Mouse (Mus musculus) limb, embryonic 11.5 days (tissue): ENCODE measurements around the gene Rd3l. TPM values are rescaled to one million over a fixed set of nuclear protein-coding genes. Genes with fewer than 3 reads are reported as not detected.
A peak's percentile ranks its signal among the peaks of the same experiment; 100 is the strongest.
"Not testable (repeated sequence)": the region's sequence is repeated elsewhere in the genome, so short reads cannot be mapped to it uniquely, and the experiment has no call there.

ENCODE experiments used
- ATAC-seq: fragments of 200-750 bp; cut with Nextera tagmentation; 2 replicates; pipeline ENCODE4 v1.8.0; 2017; ENCODE audit warnings: low read depth; ENCODE audit not compliant: insufficient number of reproducible peaks, low FRiP score, low TSS enrichment
- DNase-seq: peaks from one replicate; pipeline ENCODE4 v3.0.0-alpha.2; 2015; ENCODE audit warnings: low spot score
- H3K27ac ChIP-seq: fragments of 300-500 bp; sonication (generic); replicated peaks from 2 replicates; pipeline ENCODE4 v1.5.1; 2014; ENCODE audit warnings: low read depth, mild to moderate bottlenecking, low read length
- H3K27me3 ChIP-seq: fragments of 300-500 bp; sonication (generic); 2 replicates; pipeline ENCODE4 v1.6.1; 2014; ENCODE audit warnings: mild to moderate bottlenecking, low read length, mixed read lengths; ENCODE audit not compliant: control insufficient read depth, insufficient read depth
- H3K36me3 ChIP-seq: fragments of 300-500 bp; sonication (generic); 2 replicates; pipeline ENCODE4 v1.6.1; 2014; ENCODE audit warnings: mild to moderate bottlenecking, low read length, moderate library complexity, mixed read lengths; ENCODE audit not compliant: control insufficient read depth, insufficient read depth
- H3K4me1 ChIP-seq: fragments of 300-500 bp; sonication (generic); 2 replicates; pipeline ENCODE4 v1.6.1; 2014; ENCODE audit warnings: low read length, mixed read lengths; ENCODE audit not compliant: control insufficient read depth, insufficient read depth
- H3K4me2 ChIP-seq: fragments of 300-500 bp; sonication (generic); 2 replicates; pipeline ENCODE4 v1.6.1; 2014; ENCODE audit warnings: low read depth, mild to moderate bottlenecking, moderate library complexity; ENCODE audit not compliant: severe bottlenecking
- H3K4me3 ChIP-seq: fragments of 300-500 bp; sonication (generic); 2 replicates; pipeline ENCODE4 v1.5.1; 2014; ENCODE audit warnings: low read depth, low read length
- H3K9ac ChIP-seq: fragments of 300-500 bp; sonication (generic); 2 replicates; pipeline ENCODE4 v1.6.1; 2014; ENCODE audit warnings: mild to moderate bottlenecking, low read length
- H3K9me3 ChIP-seq: fragments of 300-500 bp; sonication (generic); 2 replicates; pipeline ENCODE4 v1.6.1; 2016; ENCODE audit warnings: low read length; ENCODE audit not compliant: control insufficient read depth
- WGBS: fragments of 180-500 bp; shearing (Covaris S2); extraction: QIAGEN DNeasy Blood & Tissue Kit; methylation state at CpG from one replicate; pipeline ENCODE4 v1.1.7; 2014; 5-methylcytosine and 5-hydroxymethylcytosine counted together
- polyA plus RNA-seq: library from polyadenylated mRNA; unstranded; fragments of >200 nt; fragmentation: Nextera tagmentation; extraction: Ambion mirVana; gene quantifications from 2 replicates; pipeline ENCODE4 v1.2.1, GENCODE M21; 2014

Rd3l gene
- polyA plus RNA-seq, 1 experiment from 2014 or later: not detected

GRCm38 (mm10) chr12:111956173-111956572 is 24.9 kb downstream of the Rd3l start:
- Histone ChIP-seq H3K9ac (no peak overlapping the region), H3K9me3 (no peaks in the 10 kb centered on the region), H3K4me2 (no peak overlapping the region), H3K36me3 (peaks cover 10% of the 10 kb centered on the region), H3K27me3 (no peaks in the 10 kb centered on the region), H3K27ac (no peak overlapping the region), H3K4me3 (no peak overlapping the region), H3K4me1 (no peaks in the 10 kb centered on the region; the same call in 1 of the 2 replicates)
- WGBS: 82% methylated on average over 5 of the region's 5 CpGs
- no peak for ATAC-seq
- DNase-seq: no peak

- Histone ChIP-seq H3K27me3 (no peaks in the 10 kb centered on the region), H3K4me1 (no peaks in the 10 kb centered on the region; the same call in 1 of the 2 replicates), H3K4me3 (no peak overlapping the region), H3K9me3 (no peaks in the 10 kb centered on the region), H3K36me3 (no peaks in the 10 kb centered on the region), H3K4me2 (no peak overlapping the region), H3K27ac (0 out of 2 replicates have a peak overlapping the region, but pooled peaks have one; percentile 22), H3K9ac (no peak overlapping the region)
- ATAC-seq: no peak
- 59% methylated on average over 5 of the region's 5 CpGs for WGBS
- no peak for DNase-seq
These were observed 29.4 kb downstream of the Rd3l start for GRCm38 (mm10) chr12:111951701-111952100.

GRCm38 (mm10) chr12:111950486-111950885 is 30.6 kb downstream of the Rd3l start:
- Histone ChIP-seq H3K27me3 (no peaks in the 10 kb centered on the region), H3K4me3 (no peak overlapping the region), H3K27ac (no peak overlapping the region), H3K4me2 (no peak overlapping the region), H3K4me1 (no peaks in the 10 kb centered on the region; the same call in 1 of the 2 replicates), H3K9ac (no peak overlapping the region), H3K36me3 (no peaks in the 10 kb centered on the region), H3K9me3 (no peaks in the 10 kb centered on the region)
- no peak for ATAC-seq
- DNase-seq: no peak
- WGBS: 79% methylated on average over 5 of the region's 5 CpGs

- peaks cover 4% of the 10 kb centered on the region; the same call in 1 of the 2 replicates for H3K4me1 ChIP-seq
- no peaks in the 10 kb centered on the region for H3K36me3 ChIP-seq
- no peak overlapping the region for H3K9ac ChIP-seq
- H3K27ac ChIP-seq: no peak overlapping the region
- WGBS: 32% methylated on average over 2 of the region's 2 CpGs
- DNase-seq (no peak), ATAC-seq (no peak)
- H3K9me3 ChIP-seq: no peaks in the 10 kb centered on the region
- no peak overlapping the region for H3K4me3 ChIP-seq
- H3K27me3 ChIP-seq: no peaks in the 10 kb centered on the region
- no peak overlapping the region for H3K4me2 ChIP-seq
These were observed 34.4 kb downstream of the Rd3l start for GRCm38 (mm10) chr12:111946716-111947115.

- not testable (repeated sequence) for H3K4me3 ChIP-seq, H3K27ac ChIP-seq, H3K4me2 ChIP-seq, H3K27me3 ChIP-seq, H3K4me1 ChIP-seq, DNase-seq, H3K36me3 ChIP-seq, H3K9me3 ChIP-seq, H3K9ac ChIP-seq
- 66% methylated on average over 8 of the region's 15 CpGs for WGBS
- ATAC-seq: 0 out of 2 replicates have a peak, but pooled peaks have one; percentile 22
These were observed 35.1 kb downstream of the Rd3l start for GRCm38 (mm10) chr12:111945765-111946655.

GRCm38 (mm10) chr12:111945115-111945514 is 36.0 kb downstream of the Rd3l start:
- Histone ChIP-seq H3K9me3 (no peaks in the 10 kb centered on the region), H3K4me1 (peaks cover 4% of the 10 kb centered on the region; the same call in 1 of the 2 replicates), H3K27me3 (no peaks in the 10 kb centered on the region), H3K4me2 (no peak overlapping the region), H3K36me3 (no peaks in the 10 kb centered on the region), H3K4me3 (no peak overlapping the region), H3K9ac (no peak overlapping the region), H3K27ac (no peak overlapping the region; the same call in 1 of the 2 replicates)
- ATAC-seq: no peak
- 56% methylated on average over 8 of the region's 8 CpGs for WGBS
- DNase-seq: no peak

- not testable (repeated sequence) for H3K4me1 ChIP-seq, H3K27me3 ChIP-seq, H3K27ac ChIP-seq, DNase-seq, H3K9me3 ChIP-seq, H3K9ac ChIP-seq, H3K36me3 ChIP-seq, H3K4me3 ChIP-seq, H3K4me2 ChIP-seq
- WGBS: 72% methylated on average over 12 of the region's 20 CpGs
- ATAC-seq: peak; percentile 44; the same call in 1 of the 2 replicates
These were observed 36.8 kb downstream of the Rd3l start for GRCm38 (mm10) chr12:111944065-111944987.

- Histone ChIP-seq H3K4me1 (peaks cover 9% of the 10 kb centered on the region), H3K27me3 (no peaks in the 10 kb centered on the region), H3K36me3 (no peaks in the 10 kb centered on the region), H3K9me3 (no peaks in the 10 kb centered on the region), H3K4me2 (no peak overlapping the region), H3K9ac (no peak overlapping the region), H3K4me3 (no peak overlapping the region), H3K27ac (no peak overlapping the region)
- WGBS: 82% methylated on average over 10 of the region's 10 CpGs
- DNase-seq (no peak), ATAC-seq (no peak; the same call in 1 of the 2 replicates)
These were observed 37.6 kb downstream of the Rd3l start for GRCm38 (mm10) chr12:111943421-111944064.
